Mouse (Mus musculus): ENCODE data around the gene Usb1.
"Not testable (repeated sequence)": the region's sequence is repeated elsewhere in the genome, so short reads cannot be mapped to it uniquely, and the experiment has no call there.

The Usb1 gene

GRCm38 (mm10) chr8:95376309-95376999 is 44.4 kb downstream of the Usb1 start:
- DNase-seq: no peak

DNA sequence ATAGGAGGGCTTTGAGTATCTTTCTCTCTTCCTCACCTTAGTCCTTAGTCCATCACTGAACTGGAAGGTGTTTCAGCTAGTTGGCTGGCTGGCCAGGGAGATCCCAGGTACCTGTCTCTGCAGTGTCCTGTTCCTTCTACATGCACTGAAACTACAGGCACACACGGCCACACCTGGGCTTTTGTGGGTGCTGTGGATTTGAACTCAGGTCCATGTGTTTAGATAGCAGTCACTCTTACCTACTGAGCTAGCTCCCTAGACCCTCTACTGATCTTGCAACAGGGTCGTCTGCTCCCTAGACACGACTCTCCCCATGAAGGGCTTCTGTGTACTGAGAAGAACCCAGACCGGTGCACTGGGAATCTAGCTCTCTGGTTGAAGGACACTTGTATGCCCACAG is 45.0 kb downstream of the Usb1 start:
- no peak for DNase-seq

- DNase-seq: no peak
Observed at GRCm38 (mm10) chr8:95377863-95378291, 45.8 kb downstream of the Usb1 start.

DNA sequence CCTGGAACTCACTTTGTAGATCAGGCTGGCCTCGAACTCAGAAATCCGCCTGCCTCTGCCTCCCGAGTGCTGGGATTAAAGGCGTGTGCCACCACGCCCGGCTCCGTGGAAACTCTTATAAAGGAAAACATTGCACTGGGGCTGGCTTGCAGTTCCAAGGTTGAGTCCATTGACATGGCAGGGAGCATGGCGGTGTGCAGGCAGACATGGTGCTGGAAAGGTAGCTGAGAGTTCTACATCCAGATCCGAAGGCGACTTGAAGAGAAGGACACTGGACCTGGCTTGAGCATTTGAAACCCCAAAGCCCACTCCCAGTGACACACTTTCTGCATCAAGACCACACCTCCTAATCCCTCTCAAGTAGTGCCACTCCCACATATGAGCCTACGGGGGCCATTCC is 46.8 kb downstream of the Usb1 start:
- DNase-seq: not testable (repeated sequence)

GRCm38 (mm10) chr8:95380953-95381352 is 48.9 kb downstream of the Usb1 start:
- DNase-seq: no peak

DNA sequence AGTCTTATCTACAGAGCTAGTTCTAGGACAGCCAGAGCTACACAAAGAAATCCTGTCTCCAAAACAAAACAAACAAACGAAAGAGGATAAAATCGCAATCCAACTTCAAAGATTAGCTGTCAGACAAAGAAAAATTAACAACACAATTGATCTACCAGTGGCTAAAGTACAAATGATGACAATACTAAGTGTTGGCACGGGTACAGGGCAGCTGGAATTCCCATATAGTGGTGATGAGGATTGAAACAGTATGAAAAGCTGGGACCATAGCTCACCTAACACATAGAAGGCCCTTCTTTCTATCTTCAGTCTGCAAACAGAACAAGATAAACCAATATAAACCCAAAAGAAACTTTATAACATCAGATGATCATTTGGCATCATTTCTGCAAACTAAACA is 49.5 kb downstream of the Usb1 start:
- no peak for DNase-seq

DNA sequence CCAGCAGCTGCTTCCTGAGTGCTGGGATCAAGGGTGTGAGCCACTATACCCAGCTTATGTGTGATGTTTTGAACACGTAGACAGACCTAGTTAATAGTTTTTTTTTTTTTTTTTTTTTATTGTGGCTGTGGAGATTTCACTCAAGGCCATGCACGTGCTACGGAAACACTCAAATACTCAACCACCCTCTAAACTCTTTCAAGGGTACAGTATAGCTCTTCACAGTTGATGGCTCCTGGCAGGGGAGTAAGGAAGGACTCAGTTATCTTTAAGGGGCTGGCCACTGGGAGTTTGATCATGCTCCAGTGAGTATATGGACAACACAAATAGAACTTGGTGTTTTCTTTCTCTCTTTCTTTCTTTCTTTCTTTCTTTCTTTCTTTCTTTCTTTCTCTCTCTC is 52.4 kb downstream of the Usb1 start:
- no peak for DNase-seq

GRCm38 (mm10) chr8:95386037-95386436 is 54.0 kb downstream of the Usb1 start:
- no peak for DNase-seq

DNA sequence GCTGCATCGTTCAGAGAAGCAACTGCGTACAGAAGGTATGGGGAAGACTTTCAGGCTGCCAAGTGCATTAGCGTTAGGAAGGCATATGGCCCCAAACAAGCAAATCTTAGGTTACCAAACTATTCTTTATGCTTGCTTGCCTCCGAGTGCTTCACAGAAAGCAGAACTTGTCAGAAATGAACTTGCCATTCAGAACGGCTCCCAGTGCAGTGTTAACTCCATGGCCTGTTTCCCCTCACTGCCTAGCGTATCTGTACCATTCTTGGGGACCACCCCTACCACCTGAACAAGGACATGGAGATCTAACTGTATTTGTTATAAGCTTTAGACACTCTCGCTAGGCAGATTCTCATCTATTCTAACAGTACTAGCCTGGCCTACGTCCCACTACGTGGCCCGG is 55.1 kb downstream of the Usb1 start:
- no peak for DNase-seq

- no peak for DNase-seq
Observed at GRCm38 (mm10) chr8:95387936-95388335, 55.9 kb downstream of the Usb1 start.

DNA sequence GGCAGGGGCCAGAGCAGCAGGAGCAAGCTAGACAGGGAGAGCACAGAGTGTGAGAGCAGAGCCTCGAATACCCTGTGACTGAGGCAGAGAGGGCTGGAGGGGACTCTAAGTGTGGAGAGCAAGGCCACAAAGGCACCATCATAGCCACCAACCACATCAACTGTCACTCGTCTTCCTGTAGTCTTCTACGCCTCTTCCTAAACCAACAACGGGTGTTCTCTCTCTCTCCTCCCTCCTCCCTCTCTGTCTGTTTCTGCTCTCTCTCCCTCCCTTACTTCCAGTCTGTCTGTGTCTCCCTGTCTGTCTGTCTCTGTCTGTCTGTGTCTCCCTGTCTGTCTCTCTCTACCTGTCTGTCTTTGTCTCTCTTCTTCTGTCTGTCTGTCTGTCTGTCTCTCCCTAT is 58.2 kb downstream of the Usb1 start:
- DNase-seq: no peak

DNA sequence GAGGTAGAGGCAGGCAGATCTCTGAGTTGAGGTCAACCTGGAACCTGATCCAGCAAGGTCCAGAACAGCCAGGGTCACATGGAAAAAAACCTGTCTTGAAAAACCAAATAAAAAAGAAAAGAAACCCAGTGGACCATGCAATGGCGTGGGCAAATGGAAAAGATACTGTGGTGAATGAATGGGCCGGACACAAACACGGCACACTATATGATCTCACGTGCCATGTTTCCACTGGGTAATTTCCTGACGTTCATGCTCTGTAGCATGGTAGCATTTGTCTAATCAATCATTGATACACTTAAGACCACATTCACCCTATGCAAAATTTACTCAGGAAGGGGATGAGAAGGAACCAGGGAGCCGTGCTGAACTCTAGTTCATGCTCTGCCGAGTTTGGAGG is 59.0 kb downstream of the Usb1 start:
- DNase-seq: no peak

GRCm38 (mm10) chr8:95392604-95393003 is 60.5 kb downstream of the Usb1 start:
- no peak for DNase-seq

DNA sequence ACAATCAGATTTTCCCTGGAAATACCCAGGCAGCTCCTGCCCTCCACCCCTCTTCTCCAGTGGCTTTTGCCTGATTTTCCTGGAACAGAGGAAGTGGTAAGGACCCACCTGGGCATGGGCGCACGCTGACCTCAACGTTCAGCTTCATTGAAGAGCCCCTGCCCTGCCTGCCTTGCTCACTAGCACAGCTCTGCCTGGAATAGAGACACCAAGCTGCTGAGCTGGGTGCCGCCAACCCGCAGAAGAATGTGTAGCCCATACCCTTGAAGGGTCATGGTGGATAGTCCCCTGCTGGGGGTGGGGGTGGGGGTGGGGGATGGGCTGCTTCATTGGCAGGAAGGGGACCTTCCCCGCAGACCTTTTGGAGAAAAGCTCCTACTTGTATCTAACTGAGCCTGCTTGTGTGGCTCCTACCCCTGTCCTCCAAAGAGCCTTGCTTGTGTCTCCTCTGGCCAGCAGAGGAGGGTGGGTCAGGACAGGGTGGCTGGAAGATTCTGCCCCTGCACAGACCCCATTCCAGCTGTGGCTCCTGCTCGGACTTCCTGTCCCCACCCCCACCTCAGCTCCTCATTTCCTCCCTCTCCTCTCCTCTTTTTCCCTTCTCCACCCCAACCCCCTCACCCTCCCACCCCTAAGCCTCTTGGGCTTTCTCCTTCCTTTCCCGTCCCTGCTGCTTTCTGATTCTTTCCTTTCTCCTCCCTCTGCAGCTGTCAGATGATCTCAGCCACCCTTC is 63.3 kb downstream of the Usb1 start:
- DNase-seq: no peak

DNA sequence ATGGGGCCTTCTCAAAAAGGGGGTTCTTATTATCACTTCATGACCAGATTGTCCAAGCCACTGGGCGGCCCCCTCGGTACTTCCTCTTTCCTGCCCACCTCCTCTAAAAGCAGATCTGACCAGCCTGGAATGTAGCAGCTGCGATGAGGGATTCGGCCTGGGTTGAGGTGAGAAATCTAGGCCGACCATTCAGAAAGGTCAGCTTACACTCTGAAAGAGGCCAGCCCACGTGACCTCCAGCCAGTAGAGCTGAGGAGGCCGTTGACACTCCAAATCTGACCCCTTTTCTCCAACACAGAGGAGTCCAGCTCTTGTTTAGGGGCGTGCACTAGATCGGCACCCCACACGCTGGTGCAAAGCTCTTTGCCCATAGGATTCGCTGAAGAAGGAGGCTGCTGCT is 64.7 kb downstream of the Usb1 start:
- no peak for DNase-seq

All from cerebellum, adult 9-10 months (tissue).